Mouse (Mus musculus) heart, adult 8-10 months (tissue): Measurements from ENCODE around the gene Gm1673. TPM values are rescaled to one million over a fixed set of nuclear protein-coding genes. Genes with fewer than 3 reads are reported as not detected.
"Not testable (repeated sequence)": the region's sequence is repeated elsewhere in the genome, so short reads cannot be mapped to it uniquely, and the experiment has no call there.

Experiments
- DNase-seq: peaks from one replicate; pipeline ENCODE4 v3.0.0; 2022; ENCODE audit warnings: low spot score
- total RNA-seq, 4 experiments: library from RNA; stranded (reverse); gene quantifications; 2 replicates each; pipeline ENCODE4 v1.2.4; 2022

Gene Gm1673
- total RNA-seq = 1 to 10 TPM; 3.3 to 6.5 (median 3.9) TPM

- DNase-seq = peak; percentile 71
Measured at GRCm38 (mm10) chr5:33983309-33984121, at the start of gene Gm1673. Gene Gm1673 (plus strand): TSS chr5:33983433.

- no peak for DNase-seq
Measured at GRCm38 (mm10) chr5:33934081-33934480, 49.2 kb upstream of the Gm1673 start.

GRCm38 (mm10) chr5:33934877-33935276 is 48.4 kb upstream of the Gm1673 start:
- DNase-seq = no peak

- DNase-seq = no peak
Measured at GRCm38 (mm10) chr5:33935700-33936111, 47.5 kb upstream of the Gm1673 start.

GRCm38 (mm10) chr5:33936120-33936707 is 47.0 kb upstream of the Gm1673 start, which contains the start of gene Nelfa:
Gene Nelfa (minus strand): TSS chr5:33936413.
- peak; percentile 99 for DNase-seq

GRCm38 (mm10) chr5:33937230-33937629 is 46.0 kb upstream of the Gm1673 start:
- DNase-seq = no peak

GRCm38 (mm10) chr5:33938448-33938847 is 44.8 kb upstream of the Gm1673 start:
- DNase-seq = peak; percentile 54

GRCm38 (mm10) chr5:33947035-33947434 is 36.2 kb upstream of the Gm1673 start:
- not testable (repeated sequence) for DNase-seq

- no peak for DNase-seq
Measured at GRCm38 (mm10) chr5:33948314-33948713, 34.9 kb upstream of the Gm1673 start.

GRCm38 (mm10) chr5:33953471-33954185 is 29.6 kb upstream of the Gm1673 start:
- no peak for DNase-seq

- DNase-seq = peak; percentile 40
Measured at GRCm38 (mm10) chr5:33954354-33954753, 28.9 kb upstream of the Gm1673 start.

GRCm38 (mm10) chr5:33955868-33956267 is 27.4 kb upstream of the Gm1673 start:
- no peak for DNase-seq

- DNase-seq = no peak
Measured at GRCm38 (mm10) chr5:33959382-33959781, 23.9 kb upstream of the Gm1673 start.

- DNase-seq = no peak
Measured at GRCm38 (mm10) chr5:33974736-33975135, 8.5 kb upstream of the Gm1673 start.

GRCm38 (mm10) chr5:33976267-33976666 is 7.0 kb upstream of the Gm1673 start:
- no peak for DNase-seq

- no peak for DNase-seq
Measured at GRCm38 (mm10) chr5:33982731-33983259, 438 bp upstream of the Gm1673 start.

- DNase-seq = peak; percentile 14
Measured at GRCm38 (mm10) chr5:33994671-33995625, 11.7 kb downstream of the Gm1673 start.

GRCm38 (mm10) chr5:33995843-33996693 is 12.8 kb downstream of the Gm1673 start, which contains the start of gene Nat8l:
Gene Nat8l (plus strand): TSS chr5:33995984.
- peak; percentile 15 for DNase-seq

- DNase-seq = no peak
Measured at GRCm38 (mm10) chr5:33996694-33997045, 13.4 kb downstream of the Gm1673 start.
